Mouse (Mus musculus) kidney, postnatal 0 days (tissue): ENCODE measurements at regions not wholly inside any gene's neighbourhood (a gene's known extent, or its start where the extent isn't known, plus 50 kb on each side); places are given as distances from the start of the nearest gene placed in this dataset.

Source experiments
- ATAC-seq: fragments of 200-750 bp; cut with Nextera tagmentation; replicated peaks from 2 replicates; pipeline ENCODE4 v1.8.0; 2017; ENCODE audit warnings: low read depth, moderate number of reproducible peaks, moderate TSS enrichment, moderate library complexity; ENCODE audit not compliant: low FRiP score
- DNase-seq: peaks from one replicate; pipeline ENCODE4 v3.0.0-alpha.2; 2016; ENCODE audit warnings: low spot score
- H3K27ac ChIP-seq: fragments of 300-500 bp; sonication (generic); 2 replicates; pipeline ENCODE4 v1.5.1; 2014; ENCODE audit warnings: mild to moderate bottlenecking
- H3K27me3 ChIP-seq: fragments of 300-500 bp; sonication (generic); 2 replicates; pipeline ENCODE4 v1.6.1; 2014; ENCODE audit warnings: low read length, mixed read lengths; ENCODE audit not compliant: insufficient read depth
- H3K36me3 ChIP-seq: fragments of 300-500 bp; sonication (generic); 2 replicates; pipeline ENCODE4 v1.6.1; 2014; ENCODE audit warnings: low read length, mixed read lengths; ENCODE audit not compliant: insufficient read depth
- H3K4me1 ChIP-seq: fragments of 300-500 bp; sonication (generic); replicated peaks from 2 replicates; pipeline ENCODE4 v1.6.1; 2014; ENCODE audit warnings: antibody characterized with exemption, low read length, mixed read lengths; ENCODE audit not compliant: insufficient read depth
- H3K4me2 ChIP-seq: fragments of 300-500 bp; sonication (generic); 2 replicates; pipeline ENCODE4 v1.6.1; 2014; ENCODE audit warnings: mild to moderate bottlenecking, low read length, moderate library complexity, mixed read lengths
- H3K4me3 ChIP-seq: fragments of 300-500 bp; sonication (generic); replicated peaks from 2 replicates; pipeline ENCODE4 v1.5.1; 2014; ENCODE audit warnings: low read depth, low read length
- H3K9ac ChIP-seq: fragments of 300-500 bp; sonication (generic); 2 replicates; pipeline ENCODE4 v1.6.1; 2014; ENCODE audit warnings: low read depth, low read length
- H3K9me3 ChIP-seq: fragments of 300-500 bp; sonication (generic); replicated peaks from 2 replicates; pipeline ENCODE4 v1.6.1; 2016; ENCODE audit warnings: low read length, inconsistent platforms, mixed read lengths
- CTCF ChIP-seq: IDR thresholded peaks from 2 replicates; pipeline ENCODE4 v1.5.1; 2016; ENCODE audit warnings: antibody characterized with exemption, low read depth, mild to moderate bottlenecking, moderate library complexity
- WGBS: fragments of 180-500 bp; shearing (Covaris S2); extraction: QIAGEN DNeasy Blood & Tissue Kit; methylation state at CpG from one replicate; pipeline ENCODE4 v1.1.7; 2014; 5-methylcytosine and 5-hydroxymethylcytosine counted together

DNA sequence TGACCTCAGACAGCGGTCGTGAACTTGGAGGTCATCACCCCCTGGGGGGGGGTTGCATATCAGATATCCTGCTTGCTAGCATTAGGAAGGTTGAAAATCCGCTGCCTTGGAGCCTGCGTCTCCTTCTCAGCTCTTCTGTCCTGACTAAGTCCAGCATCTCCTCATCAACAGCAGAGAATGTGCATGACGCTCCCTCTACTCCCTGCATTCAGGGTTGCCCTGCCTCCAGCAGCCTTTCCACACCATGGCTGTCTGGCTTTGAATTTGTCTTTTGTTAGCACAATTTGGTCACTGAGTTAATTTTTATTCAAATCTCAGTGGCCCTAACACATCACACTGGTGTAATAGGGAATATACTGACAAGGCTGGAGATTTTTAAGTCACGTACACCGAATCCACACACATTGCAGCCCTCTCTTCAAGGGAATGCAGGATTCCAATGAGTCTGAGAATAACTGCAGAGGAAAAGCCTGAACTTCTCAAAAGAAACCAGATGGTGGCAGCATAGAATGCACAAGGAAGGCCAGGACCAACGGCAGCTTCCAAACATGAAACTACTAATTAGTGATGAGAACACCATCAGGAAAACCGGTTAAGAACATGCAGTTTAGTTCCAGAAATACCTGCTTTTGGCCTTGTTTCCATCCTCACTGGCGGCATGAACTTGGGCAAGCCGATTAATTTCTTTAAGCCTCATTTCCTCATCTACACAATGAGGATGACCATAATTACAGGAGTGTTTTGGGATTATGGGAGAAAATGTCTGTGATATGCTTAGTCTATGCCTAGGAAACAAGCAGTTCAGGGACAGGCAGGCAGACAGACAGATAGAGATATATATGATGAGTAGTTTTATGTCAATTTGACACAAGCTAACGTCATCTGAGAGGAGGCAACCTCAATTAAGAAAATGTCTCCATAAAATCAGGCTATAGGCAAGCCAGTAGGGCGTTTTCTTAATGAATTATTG lies 151.6 kb upstream of the Palmd start:
- no peak overlapping the region for H3K27ac ChIP-seq
- peak; percentile 83 for TF ChIP-seq CTCF
- no peak overlapping the region for H3K4me2 ChIP-seq
- H3K4me3 ChIP-seq = no peak overlapping the region
- no peaks in the 10 kb centered on the region for H3K27me3 ChIP-seq
- H3K4me1 ChIP-seq = no peaks in the 10 kb centered on the region
- no peaks in the 10 kb centered on the region for H3K36me3 ChIP-seq
- ATAC-seq (0 out of 2 replicates have a peak, but pooled peaks have one; percentile 54), DNase-seq (peak; percentile 84)
- H3K9me3 ChIP-seq = no peaks in the 10 kb centered on the region
- WGBS = 47% methylated on average over 13 of the region's 13 CpGs
- H3K9ac ChIP-seq = no peak overlapping the region

DNA sequence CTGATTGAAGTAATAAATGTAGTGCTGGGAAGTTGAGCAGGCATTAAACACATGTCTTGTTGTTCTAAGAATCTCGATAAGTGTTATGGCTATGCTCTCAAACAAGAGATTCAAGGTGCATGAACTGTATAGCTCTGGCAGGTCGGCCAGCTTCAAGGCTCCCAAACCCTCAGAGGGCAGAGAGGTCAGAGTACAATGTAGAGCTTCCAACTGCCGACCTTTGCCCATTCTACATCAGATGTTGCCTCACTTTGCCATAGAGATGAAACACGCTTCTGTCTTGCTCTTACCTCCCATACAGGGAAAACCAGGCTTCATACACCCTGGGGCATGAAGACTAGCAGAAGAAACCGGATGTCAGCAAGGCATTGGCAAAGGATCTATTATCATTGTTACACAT lies 150.8 kb upstream of the Palmd start:
- no peak for ATAC-seq
- no peak overlapping the region for H3K27ac ChIP-seq
- no peaks in the 10 kb centered on the region for H3K4me1 ChIP-seq
- TF ChIP-seq CTCF = no peak
- no peaks in the 10 kb centered on the region for H3K9me3 ChIP-seq
- H3K4me2 ChIP-seq = no peak overlapping the region
- no peak for DNase-seq
- H3K4me3 ChIP-seq = no peak overlapping the region
- H3K27me3 ChIP-seq = no peaks in the 10 kb centered on the region
- no peaks in the 10 kb centered on the region for H3K36me3 ChIP-seq
- H3K9ac ChIP-seq = no peak overlapping the region
- WGBS = 75% methylated on average over 5 of the region's 5 CpGs

DNA sequence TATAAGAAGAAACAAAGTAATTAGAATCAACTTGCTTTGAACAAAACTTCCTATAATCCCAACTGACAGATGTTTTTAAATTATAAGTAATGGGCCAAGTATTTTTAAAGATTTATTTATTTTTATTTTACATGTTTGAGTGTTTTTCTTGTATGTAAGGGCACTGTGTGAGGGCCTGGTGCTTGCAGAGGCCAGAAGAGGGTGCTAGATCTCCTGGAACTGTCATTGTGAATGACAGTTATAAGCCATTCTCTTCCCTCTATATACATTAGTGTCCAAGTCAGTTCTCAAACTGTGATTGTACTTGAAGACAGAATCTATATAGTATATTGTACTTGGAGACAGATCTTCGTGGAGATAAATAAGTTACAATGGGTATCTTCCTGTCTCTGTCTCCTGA lies 149.1 kb upstream of the Palmd start:
- WGBS = 67% methylated on average over 1 of the region's 1 CpGs
- Histone ChIP-seq H3K4me2 (no peak overlapping the region), H3K27me3 (no peaks in the 10 kb centered on the region), H3K4me3 (no peak overlapping the region), H3K27ac (no peak overlapping the region), H3K4me1 (no peaks in the 10 kb centered on the region), H3K9ac (no peak overlapping the region), H3K9me3 (no peaks in the 10 kb centered on the region), H3K36me3 (no peaks in the 10 kb centered on the region)
- no peak for ATAC-seq
- DNase-seq = no peak
- TF ChIP-seq CTCF = peak; percentile 43

DNA sequence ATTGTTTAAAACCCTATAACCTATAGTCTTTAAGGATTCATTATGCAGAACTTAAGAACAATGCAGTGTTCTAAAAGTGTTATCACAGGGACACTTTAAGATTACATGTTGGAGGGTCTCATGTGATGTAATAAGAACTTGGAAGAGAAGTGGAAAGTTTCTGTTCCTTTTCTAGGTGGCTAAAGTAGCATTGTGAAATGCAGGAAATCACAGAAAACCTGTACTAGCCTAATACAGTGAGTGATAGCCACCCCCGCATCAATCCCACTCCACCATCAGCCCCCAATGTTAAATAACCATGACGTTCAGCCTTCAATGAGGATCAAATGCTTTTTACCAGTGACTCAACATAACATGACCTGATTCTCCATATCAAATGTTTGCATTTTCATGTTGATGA lies 147.4 kb upstream of the Palmd start:
- no peak overlapping the region for H3K4me2 ChIP-seq
- H3K4me3 ChIP-seq = no peak overlapping the region
- H3K4me1 ChIP-seq = no peaks in the 10 kb centered on the region
- no peak for TF ChIP-seq CTCF
- no peak overlapping the region for H3K27ac ChIP-seq
- DNase-seq (no peak), ATAC-seq (no peak)
- 81% methylated on average over 2 of the region's 2 CpGs for WGBS
- no peaks in the 10 kb centered on the region for H3K27me3 ChIP-seq
- no peaks in the 10 kb centered on the region for H3K36me3 ChIP-seq
- H3K9ac ChIP-seq = no peak overlapping the region
- no peaks in the 10 kb centered on the region for H3K9me3 ChIP-seq

DNA sequence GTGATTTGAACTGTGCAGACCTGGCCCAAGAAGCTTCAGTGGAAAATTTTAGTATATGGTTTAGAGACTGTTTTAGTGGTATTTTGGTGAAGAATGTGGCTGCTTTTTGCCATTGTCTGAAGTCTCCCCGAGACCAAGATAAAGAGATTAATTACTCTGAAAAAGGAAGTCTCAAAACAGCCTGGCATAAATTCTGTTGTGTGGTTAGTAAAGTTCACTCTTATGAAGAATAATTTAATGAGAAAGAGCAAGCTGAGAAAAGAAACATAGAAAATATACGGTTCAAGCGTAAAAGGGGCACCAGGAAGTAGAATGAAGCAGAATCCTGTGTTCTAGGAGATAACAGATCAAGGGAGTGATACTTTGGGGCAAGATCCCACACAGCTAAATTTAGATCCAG lies 144.0 kb upstream of the Palmd start:
- Histone ChIP-seq H3K9me3 (no peaks in the 10 kb centered on the region), H3K4me3 (no peak overlapping the region), H3K9ac (no peak overlapping the region), H3K4me2 (no peak overlapping the region), H3K4me1 (no peaks in the 10 kb centered on the region), H3K27ac (no peak overlapping the region), H3K36me3 (no peaks in the 10 kb centered on the region), H3K27me3 (no peaks in the 10 kb centered on the region)
- ATAC-seq (no peak), DNase-seq (no peak)
- TF ChIP-seq CTCF = no peak
- WGBS = 73% methylated on average over 3 of the region's 3 CpGs

DNA sequence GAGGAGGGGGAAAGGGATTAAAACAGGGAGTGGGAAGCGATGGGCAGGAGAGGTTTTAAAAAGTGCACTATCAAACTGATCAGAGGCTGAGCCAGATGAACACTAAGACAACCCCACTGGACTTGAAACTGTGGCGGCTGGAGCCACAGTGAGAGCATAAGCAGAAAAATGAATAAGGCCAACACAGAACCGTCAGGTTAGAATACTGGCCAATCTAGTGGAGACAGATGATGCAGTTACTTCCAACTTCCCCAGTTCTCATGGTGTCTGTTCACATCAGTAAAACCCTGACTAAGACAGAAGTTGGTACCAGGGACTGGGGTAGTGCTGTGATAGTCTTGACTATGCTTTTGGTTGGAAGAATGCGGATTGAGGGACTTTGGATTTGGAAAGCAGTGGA lies 143.5 kb upstream of the Palmd start:
- Histone ChIP-seq H3K4me3 (no peak overlapping the region), H3K36me3 (no peaks in the 10 kb centered on the region), H3K4me2 (no peak overlapping the region), H3K9me3 (no peaks in the 10 kb centered on the region), H3K27me3 (no peaks in the 10 kb centered on the region), H3K27ac (no peak overlapping the region), H3K9ac (no peak overlapping the region), H3K4me1 (no peaks in the 10 kb centered on the region)
- ATAC-seq (no peak), DNase-seq (no peak)
- TF ChIP-seq CTCF = no peak
- WGBS = 92% methylated on average over 4 of the region's 4 CpGs
